Mouse (Mus musculus): Measurements from ENCODE around the gene Cacna1a.
A peak's percentile ranks its signal among the peaks of the same experiment; 100 is the strongest.

The Cacna1a gene

GRCm38 (mm10) chr8:84388275-84388674 is at the start of gene Cacna1a:
Gene Cacna1a (plus strand): TSS chr8:84388440.
- no peak for DNase-seq (ENCODE audit: low read depth, low spot score)

- no peak for DNase-seq (ENCODE audit: low read depth, low spot score)
These were observed 49.7 kb upstream of the Cacna1a start for GRCm38 (mm10) chr8:84338493-84338892.

GRCm38 (mm10) chr8:84339320-84339719 is 48.9 kb upstream of the Cacna1a start:
- DNase-seq (ENCODE audit: low read depth, low spot score), result no peak

GRCm38 (mm10) chr8:84339867-84340266 is 48.4 kb upstream of the Cacna1a start:
- DNase-seq (ENCODE audit: low read depth, low spot score), result no peak

- DNase-seq (ENCODE audit: low read depth, low spot score), result no peak
These were observed 47.6 kb upstream of the Cacna1a start for GRCm38 (mm10) chr8:84340671-84341070.

GRCm38 (mm10) chr8:84345493-84345892 is 42.7 kb upstream of the Cacna1a start:
- no peak for DNase-seq (ENCODE audit: low read depth, low spot score)

GRCm38 (mm10) chr8:84346421-84346820 is 41.8 kb upstream of the Cacna1a start:
- DNase-seq (ENCODE audit: low read depth, low spot score), result no peak

GRCm38 (mm10) chr8:84349526-84349925 is 38.7 kb upstream of the Cacna1a start:
- no peak for DNase-seq (ENCODE audit: low read depth, low spot score)

GRCm38 (mm10) chr8:84350960-84351359 is 37.3 kb upstream of the Cacna1a start:
- no peak for DNase-seq (ENCODE audit: low read depth, low spot score)

GRCm38 (mm10) chr8:84356482-84356881 is 31.8 kb upstream of the Cacna1a start:
- DNase-seq (ENCODE audit: low read depth, low spot score), result no peak

- peak; percentile 69 for DNase-seq (ENCODE audit: low read depth, low spot score)
These were observed 30.4 kb upstream of the Cacna1a start for GRCm38 (mm10) chr8:84357631-84358371.

GRCm38 (mm10) chr8:84363428-84364134 is 24.7 kb upstream of the Cacna1a start:
- peak; percentile 62 for DNase-seq (ENCODE audit: low read depth, low spot score)

- no peak for DNase-seq (ENCODE audit: low read depth, low spot score)
These were observed 23.0 kb upstream of the Cacna1a start for GRCm38 (mm10) chr8:84365197-84365596.

GRCm38 (mm10) chr8:84370972-84371371 is 17.3 kb upstream of the Cacna1a start:
- DNase-seq (ENCODE audit: low read depth, low spot score), result no peak

- DNase-seq (ENCODE audit: low read depth, low spot score), result no peak
These were observed 13.2 kb upstream of the Cacna1a start for GRCm38 (mm10) chr8:84375038-84375437.

GRCm38 (mm10) chr8:84375803-84376202 is 12.4 kb upstream of the Cacna1a start:
- no peak for DNase-seq (ENCODE audit: low read depth, low spot score)

GRCm38 (mm10) chr8:84376564-84376963 is 11.7 kb upstream of the Cacna1a start:
- DNase-seq (ENCODE audit: low read depth, low spot score), result no peak

GRCm38 (mm10) chr8:84381676-84382075 is 6.6 kb upstream of the Cacna1a start:
- DNase-seq (ENCODE audit: low read depth, low spot score), result no peak

- DNase-seq (ENCODE audit: low read depth, low spot score), result no peak
These were observed 533 bp downstream of the Cacna1a start for GRCm38 (mm10) chr8:84388773-84389172.

- DNase-seq (ENCODE audit: low read depth, low spot score), result no peak
These were observed 933 bp downstream of the Cacna1a start for GRCm38 (mm10) chr8:84389173-84389572.

GRCm38 (mm10) chr8:84391611-84392010 is 3.4 kb downstream of the Cacna1a start:
- no peak for DNase-seq (ENCODE audit: low read depth, low spot score)

GRCm38 (mm10) chr8:84395751-84396457 is 7.7 kb downstream of the Cacna1a start:
- no peak for DNase-seq (ENCODE audit: low read depth, low spot score)

Data from embryo, embryonic 11.5 days (tissue).